Mouse (Mus musculus) mesoderm, embryonic 11.5 days (tissue): ENCODE data around the gene Cdc42se2.

ENCODE experiments used
- DNase-seq: peaks from one replicate; pipeline ENCODE4 v3.0.0-alpha.2; 2012; ENCODE audit warnings: low read depth, low spot score

Cdc42se2 gene

DNA sequence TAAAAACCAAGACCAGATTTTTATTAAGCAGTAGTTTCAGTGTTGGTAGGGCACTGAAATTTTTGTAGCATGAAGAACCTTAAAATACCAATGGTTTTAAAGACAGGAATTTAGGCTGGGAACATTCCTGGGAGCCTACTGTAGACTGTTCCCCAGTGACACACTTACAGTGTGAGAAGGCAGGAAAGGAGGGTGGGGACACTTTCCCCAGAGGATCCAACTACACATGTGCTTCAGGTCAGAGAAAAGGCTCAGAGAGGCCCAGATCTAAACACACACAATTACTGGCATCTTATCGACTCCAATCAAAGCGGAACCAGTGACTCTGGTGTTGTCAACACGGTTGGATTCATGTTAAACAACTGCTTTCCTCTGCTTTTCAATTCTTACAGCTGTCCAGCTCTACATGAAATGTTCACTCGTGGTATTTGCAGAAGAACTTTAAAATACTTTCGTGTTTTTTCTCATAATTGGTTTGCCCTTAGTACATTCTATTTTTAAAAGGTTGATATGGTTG is 32.3 kb downstream of the Cdc42se2 start:
- no peak for DNase-seq

DNA sequence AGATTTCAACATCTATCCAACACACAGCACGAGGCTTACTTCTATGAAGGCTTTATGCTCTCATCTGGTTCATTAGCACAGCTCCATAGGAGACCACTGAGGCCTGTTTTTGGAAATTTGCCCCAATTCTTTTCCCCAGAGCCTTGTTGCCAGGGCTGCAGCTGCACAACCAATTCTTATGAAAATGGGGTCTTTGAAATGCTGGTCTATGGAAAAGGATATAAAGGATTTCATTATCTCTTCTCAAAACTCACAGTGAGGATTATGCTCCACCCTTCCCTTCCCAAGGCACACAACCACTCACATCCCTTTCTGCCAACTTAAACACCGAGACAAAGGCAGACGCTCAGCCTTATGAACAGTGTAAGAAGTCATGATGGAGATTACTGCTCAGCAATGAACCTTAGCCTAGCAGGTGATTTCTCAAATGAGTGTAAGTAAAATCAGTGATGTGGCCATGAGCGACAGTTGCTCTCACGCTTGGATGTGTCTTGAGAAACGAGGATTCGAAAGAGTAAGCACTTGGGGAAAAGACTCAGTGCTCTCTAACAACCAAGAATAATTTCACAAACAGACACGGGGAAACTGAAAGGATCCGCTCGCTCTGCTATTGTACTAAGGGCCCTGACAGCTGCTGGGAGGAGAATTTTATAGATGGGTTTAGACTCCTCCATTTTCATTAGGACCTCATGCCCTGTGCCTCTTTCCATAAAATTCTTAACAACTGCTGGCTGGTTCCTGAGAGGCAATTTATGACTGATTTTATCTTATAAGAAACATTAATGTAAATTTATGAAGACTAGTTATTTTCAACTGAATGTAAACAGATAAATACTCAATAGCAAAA is 33.0 kb downstream of the Cdc42se2 start:
- DNase-seq, result peak; percentile 71

DNA sequence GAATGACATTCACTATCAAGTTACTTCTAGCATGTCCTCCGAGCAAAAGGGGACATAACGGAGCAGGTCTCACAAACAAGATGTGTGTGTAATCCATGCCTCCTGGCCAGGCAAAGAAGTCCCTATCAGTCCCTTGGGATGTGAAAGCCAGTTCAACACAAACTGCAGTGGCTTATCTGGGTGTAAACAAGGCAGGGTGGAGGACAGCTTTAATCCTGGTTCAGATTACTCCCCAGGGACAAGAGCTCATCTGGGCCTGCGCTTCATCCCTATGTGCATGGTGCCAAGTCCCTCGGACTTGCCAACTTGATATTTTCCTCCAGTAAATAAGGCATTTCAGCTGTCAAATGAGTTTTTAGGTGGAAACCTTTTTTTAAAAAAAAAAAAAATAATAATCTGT is 36.0 kb downstream of the Cdc42se2 start:
- DNase-seq, result no peak

DNA sequence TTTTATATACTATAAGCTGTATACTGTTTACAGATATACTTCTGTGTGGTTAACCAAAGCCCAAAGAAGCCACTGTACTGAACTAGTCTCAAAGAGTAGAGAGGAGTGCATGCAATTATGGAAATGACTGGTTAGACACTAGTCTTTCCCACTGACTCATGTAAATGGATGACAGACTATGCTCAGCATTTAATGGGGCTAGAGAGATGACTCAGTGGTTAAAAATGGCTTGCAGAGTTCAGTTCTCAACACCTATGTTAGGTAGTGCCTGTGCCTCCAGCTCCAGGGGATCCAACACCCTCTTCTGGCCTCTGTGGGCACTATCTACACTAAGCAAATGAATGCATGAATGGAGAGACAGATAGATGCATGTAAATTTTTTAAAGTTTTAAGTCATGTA is 38.6 kb downstream of the Cdc42se2 start:
- DNase-seq, result no peak

DNA sequence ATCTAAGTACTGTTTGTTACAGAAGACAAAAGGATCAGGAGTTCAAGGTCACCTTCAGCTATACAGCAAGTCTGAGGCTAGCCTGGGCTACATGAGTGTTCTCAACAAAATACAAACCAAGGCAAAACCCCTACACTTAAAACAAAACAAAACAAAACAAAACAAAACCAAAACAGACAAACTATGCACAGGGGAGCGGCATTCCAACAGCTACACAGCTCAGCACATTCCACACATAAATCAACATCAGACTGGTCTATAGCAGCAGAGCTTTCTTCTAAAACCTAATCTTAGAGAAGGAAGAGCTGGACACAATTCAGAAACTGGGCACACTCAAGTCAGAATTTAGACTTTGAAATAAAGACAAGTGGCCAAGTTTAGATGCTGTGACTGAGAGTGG is 43.2 kb downstream of the Cdc42se2 start:
- DNase-seq, result peak; percentile 19

GRCm38 (mm10) chr11:54741330-54741729 is 46.1 kb downstream of the Cdc42se2 start:
- DNase-seq, result no peak

GRCm38 (mm10) chr11:54739012-54739750 is 48.3 kb downstream of the Cdc42se2 start:
- no peak for DNase-seq

- DNase-seq, result no peak
Observed at GRCm38 (mm10) chr11:54736903-54737302, 50.6 kb downstream of the Cdc42se2 start.

- no peak for DNase-seq
Observed at GRCm38 (mm10) chr11:54735114-54735513, 52.4 kb downstream of the Cdc42se2 start.

DNA sequence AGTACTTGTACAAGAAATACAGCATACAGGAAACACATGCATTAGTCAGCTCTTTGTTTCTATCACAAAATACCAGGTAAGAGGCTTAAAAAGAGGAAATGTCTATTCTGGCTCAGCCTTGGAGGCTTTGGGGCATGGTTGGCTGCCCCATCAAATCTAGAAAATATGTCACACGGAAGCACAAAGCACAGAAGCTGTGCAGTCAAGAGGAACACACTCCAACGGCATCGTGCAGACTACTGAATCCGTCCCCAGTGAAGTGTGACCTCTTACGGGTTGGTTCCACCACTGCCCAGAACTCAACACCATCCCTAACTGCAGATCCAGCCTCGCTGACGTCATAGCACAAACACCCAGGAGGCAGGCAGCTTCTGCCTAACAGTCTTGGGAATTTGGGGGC is 53.9 kb downstream of the Cdc42se2 start:
- DNase-seq, result no peak

DNA sequence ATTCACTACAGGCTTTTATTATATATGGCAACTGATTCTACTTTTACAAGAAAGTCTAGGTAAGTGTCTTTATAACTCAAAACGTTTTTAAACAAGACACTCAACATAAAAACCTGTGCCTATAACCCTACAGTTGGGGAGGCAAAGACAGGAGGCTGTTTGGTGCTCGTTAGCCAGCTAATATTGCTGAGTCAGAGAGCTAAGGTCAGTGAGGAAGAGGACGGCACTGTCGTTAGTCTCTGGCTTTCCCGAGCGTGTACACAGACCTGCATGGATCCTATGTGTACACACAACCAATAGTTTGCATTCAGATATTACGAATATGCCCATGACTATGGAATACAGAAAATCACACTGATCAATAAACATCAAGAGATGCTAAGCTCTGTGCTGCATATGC is 56.1 kb downstream of the Cdc42se2 start:
- DNase-seq, result no peak

GRCm38 (mm10) chr11:54730931-54731330 is 56.5 kb downstream of the Cdc42se2 start:
- no peak for DNase-seq

- DNase-seq, result no peak
Observed at GRCm38 (mm10) chr11:54729311-54729710, 58.2 kb downstream of the Cdc42se2 start.

GRCm38 (mm10) chr11:54728371-54728770 is 59.1 kb downstream of the Cdc42se2 start:
- DNase-seq, result no peak

DNA sequence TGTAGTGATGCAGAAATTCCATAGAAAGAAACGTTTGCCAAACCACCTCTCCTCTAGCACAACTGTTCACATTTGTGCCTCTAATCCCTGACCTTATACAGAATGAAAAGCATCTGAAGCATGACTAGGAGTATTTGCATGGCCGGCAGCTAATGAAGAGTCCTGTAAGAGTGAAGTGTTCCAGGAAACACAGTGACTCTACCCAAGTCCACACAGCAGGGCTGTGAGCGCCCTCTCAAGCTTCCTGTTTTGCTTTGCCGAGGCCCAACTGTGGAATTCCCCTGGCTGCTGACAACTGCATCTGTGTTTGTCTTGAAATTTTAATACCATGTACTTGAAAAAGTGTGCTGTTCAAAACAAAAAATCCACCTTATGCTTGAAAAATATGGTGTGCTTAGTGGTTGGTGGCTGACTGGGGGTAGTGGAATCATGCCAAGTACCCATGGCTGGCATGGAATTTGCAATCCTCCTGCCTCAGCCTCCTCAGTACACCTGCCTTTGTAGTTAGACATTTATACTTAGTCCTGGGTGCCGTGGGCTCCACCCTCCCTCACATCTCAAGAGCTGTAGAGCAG is 60.1 kb downstream of the Cdc42se2 start:
- no peak for DNase-seq

GRCm38 (mm10) chr11:54726571-54727062 is 60.9 kb downstream of the Cdc42se2 start:
- no peak for DNase-seq

DNA sequence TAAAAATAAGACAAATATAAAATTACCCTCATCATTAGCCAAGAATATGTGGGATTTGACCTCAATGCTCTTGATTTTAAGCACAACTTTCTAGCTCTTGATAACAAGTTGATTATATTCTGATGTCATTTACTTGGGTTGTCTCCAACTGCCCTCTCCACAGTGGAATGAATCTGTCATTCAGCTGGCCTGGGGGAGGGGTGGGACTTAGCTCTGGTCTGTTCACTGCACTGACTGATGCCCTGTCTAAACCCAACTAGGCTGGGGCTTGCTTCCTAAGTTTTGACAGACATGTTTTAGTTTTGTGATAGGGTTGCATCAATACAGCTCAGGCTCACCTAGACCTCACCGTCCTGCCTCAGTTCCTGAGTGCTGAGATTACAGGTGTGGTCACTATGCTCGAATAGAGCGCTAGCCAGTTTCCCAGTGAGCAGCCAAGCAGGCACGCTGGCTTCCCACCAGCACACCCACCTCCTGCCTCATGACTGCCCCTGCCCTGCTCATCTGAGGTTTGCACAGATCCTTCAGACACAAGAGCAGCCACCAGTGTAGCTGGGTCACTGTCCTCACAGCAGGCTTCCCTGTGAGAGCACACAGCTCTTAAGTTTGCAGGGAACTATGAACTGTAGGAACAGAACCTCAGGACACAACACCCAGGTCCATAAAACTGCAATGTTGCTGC is 63.0 kb downstream of the Cdc42se2 start:
- DNase-seq, result peak; percentile 29

DNA sequence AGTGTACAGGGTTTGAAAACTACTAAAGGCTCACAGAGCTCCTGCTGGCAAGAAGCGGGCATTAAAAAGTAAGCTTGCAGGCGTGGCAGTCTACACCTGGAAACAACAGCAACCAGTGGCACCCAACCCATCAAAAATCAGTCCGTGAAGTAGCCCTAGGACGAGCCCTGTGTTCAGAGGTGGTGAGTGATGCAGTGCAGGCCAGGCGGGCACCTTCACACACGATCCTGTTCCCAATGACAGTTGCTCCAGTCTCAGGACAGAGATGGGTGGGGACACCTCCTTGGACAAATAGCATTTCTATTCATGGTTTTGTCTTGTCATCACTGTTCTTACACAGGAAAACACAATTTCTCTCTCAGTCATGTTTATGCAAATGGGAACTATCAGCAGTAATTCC is 65.4 kb downstream of the Cdc42se2 start:
- no peak for DNase-seq

- DNase-seq, result no peak
Observed at GRCm38 (mm10) chr11:54718601-54719000, 68.9 kb downstream of the Cdc42se2 start.

DNA sequence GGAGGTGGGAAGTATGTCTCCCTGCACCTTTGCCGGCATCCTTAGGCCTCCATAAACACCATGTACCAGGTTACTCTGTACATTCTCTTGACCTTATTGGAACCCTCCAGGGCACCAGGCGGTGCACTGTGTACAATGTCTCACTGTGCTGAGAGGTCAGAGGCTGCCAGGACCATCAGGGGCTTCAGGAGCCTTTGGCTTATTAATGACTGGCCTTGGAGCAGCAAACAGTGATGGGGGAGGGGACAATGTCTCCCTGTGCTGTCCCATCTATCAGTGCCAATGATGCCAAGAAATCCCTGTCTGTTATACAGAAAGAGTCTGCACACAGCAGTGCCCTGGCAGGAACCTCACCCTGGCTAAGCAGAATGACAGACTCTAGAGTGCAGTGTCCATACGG is 69.6 kb downstream of the Cdc42se2 start:
- DNase-seq, result no peak

DNA sequence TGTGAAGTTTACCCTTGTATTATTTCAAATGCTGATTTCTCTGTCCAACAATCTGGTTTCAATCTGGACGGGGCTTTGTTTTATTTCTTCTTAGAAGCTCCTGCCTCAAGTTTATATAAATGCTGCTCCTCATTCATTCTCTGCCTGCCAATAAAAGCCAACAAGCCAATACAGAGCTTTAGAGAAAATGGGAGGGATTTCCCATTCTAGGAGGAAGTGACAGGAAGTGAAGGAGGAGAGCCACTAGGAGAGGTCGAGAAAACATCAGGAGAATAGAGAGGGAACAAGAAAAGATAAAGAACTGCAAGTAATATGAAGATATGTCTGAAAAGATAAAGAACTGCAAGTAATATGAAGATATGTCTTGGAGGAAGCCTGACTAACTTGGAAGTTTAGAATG is 74.6 kb downstream of the Cdc42se2 start:
- DNase-seq, result no peak
